Mouse (Mus musculus) ES-Bruce4 (cell line): ENCODE results near the gene Gm11060. TPM values are rescaled to one million over a fixed set of nuclear protein-coding genes. Genes with fewer than 3 reads are reported as not detected.

ENCODE experiments used
- H3K27ac ChIP-seq: 2 replicates; pipeline ENCODE4 v1.5.1; 2012; ENCODE audit warnings: low read length, inconsistent platforms; ENCODE audit not compliant: insufficient read depth
- H3K27me3 ChIP-seq: 2 replicates; pipeline ENCODE4 v1.6.1; 2012; ENCODE audit warnings: mild to moderate bottlenecking, low read length, inconsistent platforms; ENCODE audit not compliant: control insufficient read depth, poor library complexity, insufficient read depth, severe bottlenecking
- H3K36me3 ChIP-seq: 2 replicates; pipeline ENCODE4 v1.6.1; 2012; ENCODE audit warnings: inconsistent platforms, mild to moderate bottlenecking, low read length, moderate library complexity; ENCODE audit not compliant: control insufficient read depth, poor library complexity, insufficient read depth, severe bottlenecking
- H3K4me1 ChIP-seq: one replicate; pipeline ENCODE4 v1.8.1; 2011; ENCODE audit warnings: low read length; ENCODE audit not compliant: control insufficient read depth, insufficient read depth
- H3K4me3 ChIP-seq: 2 replicates; pipeline ENCODE4 v1.5.1; 2011; ENCODE audit warnings: low read depth, mild to moderate bottlenecking, low read length
- H3K9ac ChIP-seq: 2 replicates; pipeline ENCODE4 v1.6.1; 2012; ENCODE audit warnings: low read depth, mild to moderate bottlenecking, inconsistent platforms; ENCODE audit not compliant: poor library complexity, severe bottlenecking
- H3K9me3 ChIP-seq: replicated peaks from 2 replicates; pipeline ENCODE4 v1.6.1; 2012; ENCODE audit warnings: mild to moderate bottlenecking, low read length, inconsistent platforms; ENCODE audit not compliant: control insufficient read depth, poor library complexity, insufficient read depth, severe bottlenecking
- CTCF ChIP-seq: IDR thresholded peaks from one replicate; pipeline ENCODE4 v1.8.1; 2011; ENCODE audit warnings: low read depth, low read length
- EP300 ChIP-seq: IDR thresholded peaks from 2 replicates; pipeline ENCODE4 v1.6.1; 2011; ENCODE audit warnings: low read depth, low read length; ENCODE audit not compliant: insufficient read depth
- POLR2A ChIP-seq: IDR thresholded peaks from one replicate; pipeline ENCODE4 v1.8.1; 2011; ENCODE audit warnings: low read length; ENCODE audit not compliant: insufficient read depth
- polyA plus RNA-seq: library from polyadenylated mRNA; stranded (reverse); fragments of >200 nt; gene quantifications from 2 replicates; pipeline ENCODE4 v1.2.4, GENCODE M21; 2011; ENCODE audit warnings: low read depth; ENCODE audit not compliant: missing spikeins, insufficient read depth, insufficient read length

Gene Gm11060
- polyA plus RNA-seq, 1 experiment, result not detected

DNA sequence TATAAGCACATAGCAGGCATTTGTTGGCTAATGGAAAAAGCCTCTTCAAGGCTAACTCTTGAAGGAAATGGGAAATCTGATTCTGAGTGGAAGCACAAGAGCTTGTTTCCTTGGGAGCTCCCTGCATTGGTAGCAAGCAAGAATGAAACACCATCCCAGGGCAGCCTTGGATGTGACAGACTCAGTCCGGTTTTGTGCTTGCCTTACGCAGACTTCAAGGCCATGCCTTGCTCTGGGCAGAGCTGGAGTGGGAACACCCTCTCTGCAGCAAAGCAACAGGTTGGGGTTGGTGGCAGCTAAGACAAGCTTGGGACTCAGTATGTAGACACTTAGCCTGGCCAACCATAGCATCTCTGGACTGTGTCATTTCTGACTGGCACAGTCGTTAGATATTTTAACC, 5.7 kb upstream of the Gm11060 start:
- Histone ChIP-seq H3K9me3 (no peaks in the 10 kb centered on the region), H3K27ac (no peak overlapping the region), H3K27me3 (no peaks in the 10 kb centered on the region), H3K36me3 (no peaks in the 10 kb centered on the region), H3K4me3 (no peak overlapping the region), H3K9ac (no peak overlapping the region), H3K4me1 (no peaks in the 10 kb centered on the region)
- TF ChIP-seq EP300 (no peak), CTCF (no peak), POLR2A (no peak)

DNA sequence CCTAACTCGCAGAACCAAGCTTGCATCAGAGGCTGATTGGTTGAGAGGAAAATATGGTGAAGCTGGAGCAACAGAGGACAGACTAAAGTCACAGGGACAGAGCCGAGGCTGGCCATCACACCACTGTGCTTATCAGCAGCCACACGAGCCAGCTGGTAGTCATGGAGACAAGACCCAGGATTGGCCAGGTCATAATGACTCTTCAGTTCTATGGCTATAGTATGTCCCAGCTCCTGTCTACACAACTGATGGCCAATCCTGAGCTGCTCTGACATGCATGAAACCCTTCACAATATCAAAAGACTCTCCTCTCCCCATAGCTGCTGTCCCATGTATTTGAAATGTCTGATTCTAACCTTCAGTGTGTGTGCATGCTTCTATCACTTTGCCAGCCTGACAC, 3.8 kb upstream of the Gm11060 start:
- H3K27ac ChIP-seq, result no peak overlapping the region
- H3K9ac ChIP-seq, result no peak overlapping the region
- no peaks in the 10 kb centered on the region for H3K36me3 ChIP-seq
- no peak for TF ChIP-seq EP300
- TF ChIP-seq POLR2A, result no peak
- TF ChIP-seq CTCF, result no peak
- no peaks in the 10 kb centered on the region for H3K9me3 ChIP-seq
- H3K4me1 ChIP-seq, result no peaks in the 10 kb centered on the region
- H3K4me3 ChIP-seq, result no peak overlapping the region
- no peaks in the 10 kb centered on the region for H3K27me3 ChIP-seq

DNA sequence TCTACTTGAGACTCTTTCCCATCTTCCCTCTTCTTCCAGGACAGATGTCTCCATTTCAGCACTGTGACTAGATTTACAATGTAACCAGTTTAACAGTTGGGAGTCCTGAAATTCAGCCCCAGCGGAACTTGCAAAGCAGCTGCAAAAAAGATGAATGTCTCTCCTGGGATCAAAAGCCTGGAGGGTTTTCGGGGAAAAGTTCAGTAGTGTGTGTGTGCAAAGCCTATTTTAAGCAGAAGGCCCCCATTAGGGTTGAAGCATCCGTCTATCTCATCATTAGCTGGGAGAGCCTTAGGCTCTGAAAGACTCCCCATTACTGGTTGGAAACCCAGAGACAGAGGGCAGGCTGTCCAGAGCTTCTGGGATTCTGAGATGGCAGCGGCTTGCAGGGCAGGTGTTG, 2.7 kb upstream of the Gm11060 start:
- H3K36me3 ChIP-seq, result no peaks in the 10 kb centered on the region

DNA sequence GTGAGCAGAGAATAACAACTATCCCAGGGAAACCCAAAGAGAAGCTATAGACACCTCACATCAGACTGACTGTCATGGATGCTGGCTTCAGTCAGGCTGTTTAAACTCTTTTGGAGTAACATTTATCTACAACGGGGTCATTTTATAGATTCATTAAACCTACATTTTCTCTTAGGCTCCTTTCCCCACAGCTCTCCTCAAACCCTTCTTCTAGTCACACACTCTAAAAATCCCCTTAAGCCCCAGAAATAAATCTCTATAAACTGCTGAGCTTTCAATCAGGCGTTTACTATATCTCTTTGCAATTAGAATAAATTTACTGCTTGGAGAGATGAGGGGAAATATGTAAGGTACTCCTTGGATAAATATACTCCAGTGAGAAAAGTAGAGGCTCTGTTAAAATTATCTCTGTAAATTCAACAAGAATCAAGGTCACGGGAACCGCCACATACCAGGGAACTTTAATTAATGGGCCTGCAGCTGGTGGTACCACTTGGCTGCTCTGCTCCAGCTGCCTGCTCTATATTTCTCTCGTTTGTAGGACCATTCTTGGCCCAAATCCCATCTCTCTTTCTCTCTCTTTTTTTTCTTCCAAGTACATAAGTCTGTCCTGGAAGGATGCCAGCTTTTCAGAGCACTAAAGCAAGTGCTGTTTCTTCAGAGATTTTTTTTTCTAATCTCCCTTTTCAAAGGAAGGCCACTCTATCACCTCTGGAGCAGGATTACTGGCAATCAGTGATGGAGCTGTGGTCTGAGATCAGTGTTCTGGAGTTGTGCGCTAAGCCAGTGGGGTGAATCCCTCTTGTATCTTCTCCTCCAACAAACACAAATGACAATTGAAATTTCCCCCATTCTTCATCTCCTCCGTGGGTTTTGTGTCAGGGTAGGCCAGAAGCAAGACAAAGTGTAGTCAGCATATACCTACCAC, 2.0 kb upstream of the Gm11060 start:
- Histone ChIP-seq H3K36me3 (no peaks in the 10 kb centered on the region), H3K4me3 (no peak overlapping the region), H3K27me3 (no peaks in the 10 kb centered on the region), H3K27ac (no peak overlapping the region), H3K4me1 (no peaks in the 10 kb centered on the region), H3K9me3 (no peaks in the 10 kb centered on the region), H3K9ac (no peak overlapping the region)
- TF ChIP-seq EP300, result no peak
- TF ChIP-seq CTCF, result no peak
- no peak for TF ChIP-seq POLR2A

More for the DNA sequence above, 2.7 kb upstream of the Gm11060 start:
- H3K27me3 ChIP-seq, result no peaks in the 10 kb centered on the region
- H3K4me1 ChIP-seq, result no peaks in the 10 kb centered on the region
- H3K9me3 ChIP-seq, result no peaks in the 10 kb centered on the region
- no peak overlapping the region for H3K9ac ChIP-seq
- no peak overlapping the region for H3K4me3 ChIP-seq
- H3K27ac ChIP-seq, result no peak overlapping the region
- no peak for TF ChIP-seq POLR2A
- TF ChIP-seq CTCF, result no peak
- no peak for TF ChIP-seq EP300

- TF ChIP-seq POLR2A (no peak), CTCF (no peak), EP300 (no peak)
- no peaks in the 10 kb centered on the region for H3K9me3 ChIP-seq
- H3K27me3 ChIP-seq, result no peaks in the 10 kb centered on the region
- H3K4me3 ChIP-seq, result no peak overlapping the region
- H3K4me1 ChIP-seq, result no peaks in the 10 kb centered on the region
- no peak overlapping the region for H3K27ac ChIP-seq
- no peak overlapping the region for H3K9ac ChIP-seq
- no peaks in the 10 kb centered on the region for H3K36me3 ChIP-seq
These were observed 827 bp upstream of the Gm11060 start for GRCm38 (mm10) chr2:105090991-105091390.

DNA sequence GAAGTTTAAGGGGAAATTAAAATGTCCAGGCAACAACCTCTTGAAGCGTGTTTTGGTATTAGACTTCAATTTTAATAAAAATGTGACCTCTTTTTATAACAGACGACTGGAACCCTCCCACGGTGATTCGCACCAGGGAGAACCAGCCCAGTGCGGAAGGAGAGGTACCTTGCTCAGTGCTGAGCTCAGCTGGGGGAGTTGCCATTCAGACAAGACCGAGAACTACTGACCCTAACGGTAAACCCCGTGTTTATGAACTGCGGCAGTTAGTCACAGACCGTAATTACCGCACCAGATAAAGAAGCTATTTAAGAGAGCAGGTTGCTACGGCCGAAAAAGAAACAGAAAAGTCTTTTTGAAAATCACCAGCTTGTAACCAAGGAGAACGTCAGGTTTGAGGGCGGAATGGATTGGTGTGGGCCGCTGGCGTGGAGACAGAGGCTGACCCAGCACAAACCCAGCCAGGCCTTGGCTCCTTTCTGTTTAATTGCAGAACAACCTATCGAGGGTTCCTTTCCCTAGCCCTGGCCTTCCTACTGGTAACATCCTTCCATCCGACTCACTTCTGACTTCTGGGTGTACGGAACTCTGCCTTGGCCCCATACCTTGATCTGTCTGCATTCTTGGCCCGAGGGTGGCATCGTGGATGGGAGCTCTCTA, 5.6 kb downstream of the Gm11060 start:
- H3K27ac ChIP-seq, result no peak overlapping the region
- H3K36me3 ChIP-seq, result no peaks in the 10 kb centered on the region
- H3K9ac ChIP-seq, result no peak overlapping the region
- no peak overlapping the region for H3K4me3 ChIP-seq
- no peaks in the 10 kb centered on the region for H3K9me3 ChIP-seq
- H3K4me1 ChIP-seq, result no peaks in the 10 kb centered on the region
- TF ChIP-seq POLR2A (no peak), EP300 (no peak), CTCF (no peak)
- H3K27me3 ChIP-seq, result no peaks in the 10 kb centered on the region
